Mouse (Mus musculus): ENCODE results near the gene Dis3l2.

Dis3l2 gene

DNA sequence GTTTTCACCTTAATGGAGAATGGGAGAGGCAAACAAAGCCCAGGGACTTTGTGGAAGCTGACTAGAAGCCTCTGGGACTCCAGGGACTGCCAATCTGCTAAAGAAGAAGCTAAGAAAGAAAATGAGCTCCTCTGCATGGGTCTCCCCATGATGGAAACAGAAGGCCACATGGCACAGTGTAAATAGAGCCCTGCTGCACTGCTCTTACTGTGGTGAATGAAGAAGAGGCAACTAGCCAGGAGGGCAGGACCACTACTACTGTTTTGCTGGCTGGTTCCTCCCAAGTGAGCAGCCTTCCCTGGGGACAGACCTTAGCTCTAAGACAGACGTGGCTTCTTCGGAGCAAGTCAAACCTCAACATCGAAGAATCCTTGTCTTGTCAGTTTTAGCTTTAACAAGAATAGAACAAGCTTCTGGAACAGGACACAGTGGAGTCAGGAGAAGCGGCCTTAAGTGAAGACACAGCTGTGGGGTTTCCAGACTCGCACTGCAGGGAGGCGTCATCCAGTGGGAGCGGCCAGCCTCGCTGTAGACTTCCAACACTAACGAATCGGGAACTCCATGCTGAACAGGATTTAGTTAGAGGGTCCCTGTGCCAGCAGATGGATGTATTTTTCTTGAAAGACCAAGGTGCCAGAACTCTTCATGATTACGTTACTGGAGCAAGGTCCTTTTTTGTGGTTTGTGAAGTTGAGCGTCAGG is 307.2 kb downstream of the Dis3l2 start:
- DNase-seq (ENCODE audit: low spot score in 2 of 2): no peak

DNA sequence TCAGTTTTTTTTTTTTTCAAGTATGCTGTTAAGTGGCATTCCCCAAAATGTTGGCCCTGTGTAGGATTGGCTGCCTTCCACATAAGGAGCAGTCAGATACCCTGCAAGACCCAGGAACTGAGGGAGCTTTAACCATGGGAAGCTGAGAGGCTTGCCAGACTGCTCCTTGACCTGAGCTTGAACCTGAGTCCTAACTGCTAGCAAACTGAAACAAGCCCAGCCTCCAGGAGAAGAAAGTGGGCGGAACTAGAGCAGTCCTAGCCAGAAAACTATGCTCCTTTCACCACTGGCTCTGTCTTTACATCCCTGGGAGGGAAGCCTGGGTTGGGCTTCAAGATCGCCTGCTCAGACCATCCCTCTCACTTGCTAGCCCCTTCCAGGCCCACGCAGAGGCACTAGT is 308.1 kb downstream of the Dis3l2 start:
- no peak for DNase-seq (ENCODE audit: low spot score in 2 of 2)

DNA sequence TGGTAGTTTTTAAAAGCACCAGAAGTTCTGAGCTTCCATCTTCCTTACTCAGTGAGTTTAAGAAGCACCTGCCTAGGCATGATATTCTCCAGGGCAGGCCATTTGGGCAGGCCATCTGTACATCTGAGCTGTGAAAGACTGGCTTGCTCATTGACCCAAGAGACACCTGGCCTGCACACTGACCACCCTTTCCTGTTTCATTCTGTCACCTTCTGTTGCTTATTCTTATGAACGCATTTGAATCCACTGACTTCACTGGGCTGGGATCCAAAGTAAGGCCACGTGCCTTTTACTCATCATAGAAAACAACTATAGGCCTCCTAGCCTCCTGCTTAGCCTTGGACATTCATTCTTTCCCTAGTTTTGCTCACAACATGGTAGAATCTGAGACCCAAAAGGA is 309.0 kb downstream of the Dis3l2 start:
- DNase-seq (ENCODE audit: low spot score in 2 of 2): no peak

DNA sequence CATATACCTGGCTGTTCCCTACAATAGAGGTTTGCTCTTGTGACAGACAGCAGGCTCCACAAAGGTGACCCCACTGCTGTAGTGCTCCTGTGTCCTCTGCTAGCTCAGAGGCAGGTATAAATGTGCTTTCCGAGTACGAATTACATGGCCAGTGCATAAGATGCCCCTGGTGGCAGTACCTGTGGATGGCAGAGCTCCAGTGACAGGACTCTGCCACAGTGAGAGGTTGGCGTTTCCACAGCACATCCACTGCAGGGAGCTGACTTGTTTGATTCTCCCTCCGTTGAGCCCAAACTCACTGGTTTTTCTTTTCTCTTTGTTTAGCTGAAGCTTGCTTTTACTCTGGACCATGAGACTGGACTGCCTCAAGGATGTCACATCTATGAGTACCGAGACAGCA is 317.1 kb downstream of the Dis3l2 start:
- no peak for DNase-seq (ENCODE audit: low spot score in 2 of 2)

DNA sequence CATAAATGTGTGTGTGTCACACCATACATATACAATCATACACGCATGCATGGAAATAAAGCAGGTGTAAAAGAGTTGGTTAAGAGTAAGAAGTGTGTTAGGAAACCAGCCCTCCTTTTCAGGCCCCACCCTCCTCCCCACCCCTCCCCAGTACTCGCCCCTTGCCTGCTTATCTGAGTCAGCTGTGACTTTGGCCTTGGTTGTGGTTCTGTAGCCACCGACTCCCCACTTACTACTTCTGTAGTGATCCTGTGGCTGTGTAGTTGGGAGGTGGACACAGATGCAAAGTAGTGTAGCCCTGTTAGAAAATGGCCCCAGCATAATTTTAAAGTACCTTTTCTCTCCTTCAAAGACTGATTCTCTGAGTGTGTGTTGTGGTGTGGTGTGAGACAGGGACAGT is 318.0 kb downstream of the Dis3l2 start:
- no peak for DNase-seq (ENCODE audit: low spot score in 2 of 2)

DNA sequence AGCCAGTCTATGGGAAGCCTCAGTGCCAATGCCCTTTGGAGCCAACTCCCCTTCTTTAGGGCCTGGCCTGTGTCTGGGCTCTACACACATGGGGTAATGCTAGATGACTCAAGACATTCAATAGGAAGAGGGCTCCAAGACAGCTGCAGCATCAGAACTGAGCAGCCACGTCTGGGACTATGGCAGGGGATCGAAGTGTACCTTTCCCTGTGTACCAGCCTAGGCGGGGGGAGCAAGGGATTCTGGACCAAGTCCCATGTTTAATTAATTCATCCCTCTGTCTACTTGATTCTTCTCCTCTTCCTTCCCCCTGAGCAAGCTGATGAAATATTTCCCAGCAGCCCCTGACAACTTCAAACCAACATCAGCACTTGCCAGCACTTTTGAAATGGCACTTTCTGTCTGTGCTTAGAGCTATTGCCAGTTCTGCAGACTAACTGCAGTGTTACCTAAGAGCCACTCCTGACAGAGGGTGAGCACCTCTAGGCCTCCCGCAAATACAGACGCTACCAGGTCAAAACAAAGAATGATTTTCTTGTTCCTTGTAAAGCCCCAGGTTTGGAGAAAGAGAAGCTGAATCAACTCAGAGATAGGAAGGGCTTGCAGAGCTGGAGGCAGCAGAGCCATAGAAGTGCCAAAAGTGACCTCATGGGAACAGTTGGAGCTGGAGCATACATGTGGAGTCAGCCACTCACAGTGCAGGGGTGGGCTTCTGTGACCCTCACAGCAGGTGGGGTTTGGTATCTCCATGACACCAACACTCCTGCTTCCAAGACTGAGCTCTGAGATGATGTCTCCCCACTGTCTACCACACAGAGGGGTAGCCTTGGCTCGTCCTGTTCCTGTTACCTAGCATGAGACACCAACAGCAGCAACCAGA is 319.9 kb downstream of the Dis3l2 start:
- DNase-seq (ENCODE audit: low spot score in 2 of 2): no peak

DNA sequence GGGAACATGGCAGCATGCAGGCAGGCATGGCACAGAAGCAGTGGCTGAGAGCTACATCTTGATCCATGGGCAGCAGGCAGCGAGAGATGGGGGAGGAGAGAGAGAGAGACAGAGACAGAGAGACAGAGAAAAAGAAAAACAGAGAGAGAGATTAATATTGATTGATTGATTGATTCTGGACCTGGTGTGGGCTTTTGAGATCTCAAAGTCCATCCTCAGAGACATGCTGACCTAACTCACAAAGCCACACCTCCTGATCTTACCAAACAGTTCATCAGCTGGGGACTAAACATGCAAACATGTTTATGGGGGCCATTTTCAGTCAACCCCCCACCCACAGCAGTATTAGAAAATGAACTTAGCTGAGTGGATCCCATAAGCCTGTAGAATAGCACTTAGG is 321.4 kb downstream of the Dis3l2 start:
- DNase-seq (ENCODE audit: low spot score in 2 of 2): no peak

DNA sequence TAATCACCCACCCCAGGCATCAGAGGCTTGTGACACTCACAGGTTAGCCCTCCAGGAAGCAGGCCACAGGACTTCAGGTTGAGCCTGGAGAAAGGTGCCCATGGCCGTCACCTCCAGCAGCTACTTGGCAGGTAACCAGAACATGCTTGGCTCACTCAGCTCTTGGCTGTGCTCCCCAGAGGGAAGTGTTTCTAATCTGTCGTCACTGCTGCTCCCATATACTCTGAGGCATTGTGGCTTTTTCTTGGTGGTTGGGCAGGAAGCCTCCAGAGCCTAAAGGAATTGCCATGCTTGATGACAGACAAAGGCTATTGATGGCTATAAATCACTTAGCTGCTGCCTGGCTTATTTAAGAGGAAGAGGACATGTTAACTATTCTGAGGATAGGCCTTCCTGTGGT is 325.2 kb downstream of the Dis3l2 start:
- DNase-seq (ENCODE audit: low spot score in 2 of 2): no peak

DNA sequence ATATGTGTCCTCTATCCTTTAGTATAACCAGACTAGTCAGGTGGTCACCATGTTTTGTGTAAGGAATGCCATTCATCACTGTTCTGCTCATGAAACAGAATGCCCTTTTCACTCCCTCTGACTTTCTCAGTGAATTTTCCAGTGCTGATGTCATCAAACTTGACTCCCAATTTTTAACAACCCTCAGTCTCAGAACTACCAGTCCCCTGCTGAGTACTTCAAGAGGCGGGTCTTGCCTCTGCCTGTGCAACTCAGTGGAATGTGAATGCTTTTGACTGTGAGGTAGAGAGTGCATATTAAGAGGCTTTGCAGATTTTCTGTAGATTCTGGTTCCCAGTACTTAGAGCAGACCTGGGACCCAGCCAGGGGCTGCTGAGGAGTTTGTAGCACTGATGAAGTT is 327.0 kb downstream of the Dis3l2 start:
- DNase-seq (ENCODE audit: low spot score in 2 of 2): no peak

DNA sequence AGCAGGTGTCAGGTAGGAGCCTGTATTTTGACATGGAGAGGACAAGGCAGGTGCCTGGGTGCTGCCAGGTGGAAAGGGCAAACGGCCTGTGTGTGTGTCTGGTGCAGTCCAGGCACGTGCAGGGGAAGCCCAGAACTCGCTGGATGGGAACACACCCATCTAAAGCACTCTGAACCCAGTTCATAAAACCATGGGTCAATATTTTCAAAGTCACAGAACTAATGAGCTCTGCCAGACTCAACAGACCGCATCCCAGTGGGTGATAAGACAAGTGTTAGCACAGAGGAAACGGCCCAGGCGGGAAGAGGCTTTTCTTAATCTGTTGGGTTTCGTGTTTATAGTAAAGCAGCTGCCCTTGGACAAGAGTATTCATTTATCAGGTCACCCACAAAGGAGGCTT is 328.9 kb downstream of the Dis3l2 start:
- no peak for DNase-seq (ENCODE audit: low spot score in 2 of 2)

DNA sequence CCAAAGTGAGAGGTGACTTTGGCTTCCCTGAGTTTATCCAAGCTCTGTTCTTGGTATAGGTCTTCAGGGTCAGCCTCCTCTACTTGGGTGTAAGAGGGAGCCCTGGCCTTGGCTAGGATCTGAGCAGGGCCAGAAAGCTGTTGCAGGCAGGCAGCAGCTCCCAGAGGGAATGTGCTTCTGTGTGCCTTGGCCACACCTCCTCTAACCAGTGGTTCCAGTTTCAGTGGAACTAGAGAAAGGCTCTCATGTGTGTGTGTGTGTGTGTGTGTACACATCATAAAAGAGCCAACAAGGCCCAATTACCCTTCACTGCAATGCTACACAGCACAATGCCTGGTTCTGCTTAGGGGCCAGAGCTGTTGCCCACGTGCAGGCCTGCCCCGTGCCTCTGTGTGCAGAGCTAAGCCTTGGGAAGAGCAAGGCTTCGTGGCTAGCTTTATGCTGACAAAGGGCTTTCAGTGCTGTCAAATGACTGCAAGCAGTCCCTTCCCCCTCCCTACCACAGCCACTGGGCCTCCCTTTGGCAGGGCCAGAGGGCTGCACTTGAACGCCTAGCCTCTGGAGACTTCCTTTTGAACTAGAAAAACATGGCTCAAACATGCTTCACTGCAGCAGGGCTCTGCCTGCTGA is 332.0 kb downstream of the Dis3l2 start:
- peak in 1 of 2 experiments; percentile 50 for DNase-seq (ENCODE audit: low spot score in 2 of 2)

DNA sequence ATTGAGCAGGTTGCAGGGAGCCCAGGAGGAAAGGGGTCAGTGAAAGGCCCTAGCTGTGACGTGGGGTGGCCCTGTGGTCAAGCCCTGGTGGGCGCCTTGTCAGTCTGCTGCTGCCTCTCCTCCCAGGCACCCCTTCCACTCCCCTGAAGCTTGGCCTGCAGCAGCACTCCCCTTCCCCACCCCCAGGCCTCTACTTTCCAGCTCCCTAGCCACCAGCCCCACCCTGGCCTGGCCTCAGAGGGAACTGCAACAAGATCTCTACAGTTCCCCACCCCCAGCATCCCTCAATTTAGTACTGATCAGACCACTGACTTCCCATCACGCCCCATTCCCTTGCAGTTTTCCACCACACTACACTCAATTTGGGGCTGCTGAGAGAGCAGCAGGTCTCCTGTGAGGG is 332.7 kb downstream of the Dis3l2 start:
- no peak for DNase-seq (ENCODE audit: low spot score in 2 of 2)

DNA sequence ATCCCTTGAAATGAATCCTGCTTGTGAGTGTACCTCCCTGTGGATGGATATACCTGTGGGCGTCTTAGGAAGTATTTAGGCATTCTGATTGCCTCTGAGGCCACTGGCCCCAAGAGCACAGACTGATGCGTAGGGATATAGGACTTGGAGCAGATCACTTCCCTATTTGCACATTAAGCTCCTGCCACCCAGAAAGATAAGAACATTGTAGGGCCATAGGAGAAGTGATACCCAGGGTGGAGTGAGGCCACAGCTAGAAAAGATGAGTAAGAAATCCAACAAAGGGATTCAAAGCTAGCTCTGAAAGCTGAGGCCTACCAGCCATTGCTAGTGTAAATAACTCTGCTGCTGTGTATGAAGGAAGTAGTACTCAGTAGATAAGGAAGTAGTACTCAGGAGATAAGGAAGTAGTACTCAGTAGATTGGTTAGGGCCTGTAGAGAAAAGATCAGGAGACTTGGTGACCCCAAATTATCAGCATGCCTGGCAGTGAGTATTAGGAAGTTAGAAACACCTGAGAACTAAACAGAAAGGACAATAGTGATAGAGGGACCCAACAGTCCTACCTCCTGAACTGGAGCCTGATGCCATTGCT is 335.0 kb downstream of the Dis3l2 start:
- no peak for DNase-seq (ENCODE audit: low spot score in 2 of 2)

DNA sequence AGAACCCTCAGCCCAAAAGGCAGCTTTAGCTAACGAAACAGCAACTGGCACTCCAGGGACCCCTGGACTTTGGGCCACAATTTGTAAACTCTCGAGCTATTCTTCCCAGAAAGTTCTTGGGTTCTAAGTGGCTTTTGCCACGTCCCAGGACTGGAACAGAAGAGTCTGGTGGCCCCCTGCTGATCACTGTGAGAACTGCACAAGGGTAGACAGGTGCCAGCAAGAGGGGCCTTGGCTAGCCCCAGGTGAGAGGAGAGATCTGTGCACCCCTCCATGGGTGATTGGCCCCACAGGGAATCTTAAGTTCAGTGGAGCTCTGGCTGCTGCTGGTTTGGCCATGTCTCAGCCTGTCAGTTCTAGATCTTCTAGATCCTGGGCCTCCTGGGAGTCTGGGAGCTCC is 337.5 kb downstream of the Dis3l2 start:
- DNase-seq (ENCODE audit: low spot score in 2 of 2): peak; percentile 50 to 80

DNA sequence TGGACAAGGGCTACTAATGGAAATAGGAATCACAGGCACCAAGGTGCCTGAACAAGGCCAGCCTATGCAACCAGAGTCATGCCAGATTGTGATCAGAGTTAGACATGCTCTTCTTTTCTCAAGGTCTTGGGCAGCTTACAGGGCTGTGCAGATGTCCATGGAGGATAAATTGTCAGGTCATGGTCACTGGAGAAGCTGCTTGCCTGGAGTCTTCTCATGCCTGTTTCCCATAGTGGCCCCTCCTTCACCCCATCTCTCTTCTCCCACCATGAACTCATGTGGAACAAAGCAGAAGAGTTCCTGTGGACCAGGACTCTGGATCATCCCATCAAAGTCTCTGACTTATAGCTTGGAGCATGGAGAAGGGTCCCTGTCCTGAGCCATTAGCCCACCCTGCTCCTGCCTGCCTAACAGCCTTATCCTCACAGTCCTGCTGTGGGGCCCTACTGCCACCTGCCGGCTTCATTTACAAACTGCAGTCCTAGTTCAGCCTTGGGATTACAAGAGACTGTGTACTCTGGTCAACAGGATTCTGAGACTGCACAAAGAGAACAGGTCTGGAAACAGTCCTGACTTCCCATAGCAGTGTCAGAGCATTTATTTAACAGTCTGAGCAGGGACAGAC is 338.3 kb downstream of the Dis3l2 start:
- DNase-seq (ENCODE audit: low spot score in 2 of 2): peak; percentile 61 to 74

DNA sequence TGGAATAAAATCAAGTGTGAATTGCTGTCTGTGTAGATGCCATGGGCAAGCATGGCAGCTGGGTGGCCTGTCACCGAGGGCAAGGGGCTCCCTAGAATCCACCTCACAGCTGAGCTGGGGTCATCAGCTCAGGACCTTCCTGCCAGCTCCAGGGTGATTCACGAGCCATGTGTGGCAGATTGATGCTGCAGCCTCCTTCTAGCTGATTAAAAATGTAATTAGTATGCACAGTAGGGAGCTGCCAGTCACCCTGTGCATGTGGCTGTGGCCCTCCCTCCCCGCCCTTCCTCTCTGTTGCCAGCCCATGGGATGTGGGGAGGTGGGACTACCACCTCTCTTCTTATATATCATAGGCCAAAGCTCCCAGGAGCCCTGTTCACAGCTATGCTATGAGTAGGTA is 346.5 kb downstream of the Dis3l2 start:
- DNase-seq (ENCODE audit: low spot score in 2 of 2): no peak

DNA sequence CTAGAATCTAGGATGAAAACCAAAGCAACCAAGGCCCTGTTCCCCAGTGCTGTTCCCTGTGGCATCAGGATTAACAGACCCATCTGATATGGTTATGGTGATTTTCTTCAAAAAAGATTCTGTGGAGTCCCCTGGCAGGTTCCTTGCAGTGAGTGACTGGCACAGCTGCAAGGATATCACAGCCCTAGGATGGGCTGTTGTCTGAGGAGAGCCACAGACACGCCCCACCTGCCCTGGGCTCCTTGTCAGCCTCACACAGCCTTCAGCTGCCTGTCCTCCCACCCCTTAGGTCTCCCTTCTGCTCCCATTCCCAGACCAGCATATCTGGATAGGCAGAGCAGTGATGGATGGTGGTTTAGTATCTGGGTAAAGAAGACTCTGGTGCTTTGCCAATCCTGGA is 347.1 kb downstream of the Dis3l2 start:
- no peak for DNase-seq (ENCODE audit: low spot score in 2 of 2)

DNA sequence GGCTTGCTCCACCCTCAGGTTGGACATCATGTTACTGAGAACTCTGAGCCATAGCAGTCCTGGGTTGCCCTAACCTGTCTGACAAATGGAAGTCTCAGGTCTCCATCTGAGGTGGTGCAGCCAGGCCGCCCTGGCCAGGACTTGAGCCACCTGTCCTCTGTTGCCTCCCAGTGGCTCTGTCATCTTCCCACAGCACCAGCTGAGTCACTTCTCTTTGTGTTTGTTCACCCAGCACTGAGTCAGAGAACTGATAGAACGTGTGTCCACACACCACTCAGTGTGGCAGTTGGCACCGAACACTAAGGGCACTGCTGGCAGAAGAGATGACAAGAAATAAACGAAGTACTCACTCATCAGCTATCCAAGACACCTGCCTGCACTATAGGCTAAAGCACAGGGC is 347.8 kb downstream of the Dis3l2 start:
- no peak for DNase-seq (ENCODE audit: low spot score in 2 of 2)

DNA sequence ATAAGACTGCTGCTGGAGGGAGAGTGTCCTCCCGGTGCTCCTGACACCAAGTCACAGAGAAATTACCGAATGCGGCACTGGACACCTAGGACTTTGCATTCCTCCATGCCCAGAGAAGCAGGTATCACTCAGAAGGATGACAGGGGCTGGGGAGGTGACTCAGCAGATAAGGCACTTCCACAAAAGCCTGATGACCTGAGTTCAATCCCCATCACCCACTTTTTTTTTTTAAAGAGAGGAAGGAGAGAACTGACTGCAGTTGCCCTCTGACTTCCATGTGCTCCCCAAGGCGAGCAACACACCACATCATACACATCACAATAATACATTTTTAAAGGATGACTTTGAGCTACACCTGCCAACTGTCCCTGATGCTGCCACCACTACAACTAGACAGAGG is 353.5 kb downstream of the Dis3l2 start:
- DNase-seq (ENCODE audit: low spot score in 2 of 2): no peak

DNA sequence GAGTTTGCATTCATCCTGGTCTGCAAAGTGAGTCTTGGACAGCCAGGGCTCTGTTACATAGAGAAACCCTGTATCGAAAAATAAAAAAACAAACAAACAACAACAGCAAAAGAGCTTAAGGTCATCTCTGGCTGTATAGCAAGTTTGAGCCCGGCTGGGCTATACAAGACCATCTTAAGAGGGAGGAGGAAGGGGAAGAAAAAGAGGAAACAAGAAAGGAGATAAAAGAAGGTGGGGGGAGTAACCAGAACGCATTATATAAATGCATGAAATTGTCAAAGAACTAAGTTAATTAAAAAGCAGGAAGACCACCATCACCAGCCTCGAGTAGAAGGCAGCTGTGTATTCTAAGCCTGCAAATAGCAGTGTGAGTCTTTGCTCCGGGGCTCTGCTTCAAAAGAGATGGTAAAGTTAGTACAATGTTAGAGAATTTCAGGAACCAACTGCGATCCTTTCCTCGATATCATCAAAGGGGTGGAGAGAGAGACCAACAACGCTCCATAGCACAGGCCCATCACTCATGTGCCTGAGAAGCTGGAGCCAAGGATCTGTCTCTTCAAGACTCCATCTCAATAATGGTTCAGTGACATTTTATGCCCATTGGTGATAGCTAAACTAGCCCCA is 355.5 kb downstream of the Dis3l2 start:
- no peak for DNase-seq (ENCODE audit: low spot score in 2 of 2)

DNA sequence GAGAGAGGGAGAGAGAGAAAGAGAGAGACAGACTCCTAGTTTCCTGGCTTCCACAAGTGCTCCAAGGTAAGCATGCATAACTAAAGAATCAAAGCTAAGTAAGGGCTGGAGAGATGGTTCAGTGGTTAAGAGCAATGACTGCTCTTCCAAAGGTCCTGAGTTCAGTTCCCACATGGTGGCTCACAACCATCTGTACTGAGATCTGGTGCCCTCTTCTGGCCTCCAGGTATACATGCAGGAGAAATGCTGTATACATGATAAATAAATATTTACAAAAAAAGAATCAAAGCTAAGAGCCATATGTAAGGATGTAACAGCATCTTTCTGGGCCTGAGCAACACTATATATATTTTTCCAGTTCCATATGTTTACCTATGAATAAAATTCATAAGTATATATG is 357.3 kb downstream of the Dis3l2 start:
- no peak for DNase-seq (ENCODE audit: low spot score in 2 of 2)

DNA sequence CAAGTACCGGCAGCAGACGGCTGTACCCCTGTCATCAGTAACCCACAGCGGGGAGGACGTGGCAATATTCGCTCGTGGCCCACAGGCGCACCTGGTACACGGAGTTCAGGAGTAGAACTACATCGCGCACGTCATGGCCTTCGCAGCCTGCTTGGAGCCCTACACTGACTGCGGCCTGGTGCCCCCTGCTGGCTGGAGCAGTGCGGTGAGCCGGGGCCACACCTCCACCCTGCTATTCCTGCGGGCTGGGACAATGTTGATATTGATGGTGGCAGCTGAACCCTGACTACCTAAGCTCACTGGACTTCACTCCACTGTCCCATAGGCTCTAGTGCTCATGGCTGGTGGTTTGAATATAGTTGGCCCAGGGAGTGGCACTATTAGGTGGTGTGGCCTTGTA is 367.1 kb downstream of the Dis3l2 start:
- DNase-seq (ENCODE audit: low spot score in 2 of 2): no peak
